Mouse (Mus musculus): Measurements from ENCODE around the gene Gm8165.
"Not testable (repeated sequence)": the region's sequence is repeated elsewhere in the genome, so short reads cannot be mapped to it uniquely, and the experiment has no call there.

Gene Gm8165

DNA sequence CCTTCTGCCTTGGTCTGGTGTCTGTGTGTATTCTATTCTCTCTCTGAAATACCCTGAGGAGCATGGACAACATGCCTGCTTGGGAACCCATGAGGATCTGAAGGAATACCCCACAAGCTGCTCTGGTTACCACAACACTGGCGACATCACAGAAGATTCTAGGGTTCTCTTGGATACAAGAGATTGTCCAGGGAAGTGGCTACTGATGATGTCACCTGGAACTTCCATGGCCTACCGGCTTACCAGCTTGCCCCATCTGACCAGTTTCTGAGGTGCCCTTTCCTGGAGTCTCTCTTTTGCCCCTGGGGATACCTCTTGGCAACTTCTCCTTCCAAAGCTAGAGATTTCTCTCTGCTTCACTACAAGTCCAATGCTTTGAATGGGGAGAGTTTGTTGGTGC is at the start of gene Gm8165:
Gene Gm8165, minus strand, starts transcription at position 101 of the 400 bp plus-strand sequence.
- DNase-seq (ENCODE audit: low read depth, low spot score), result not testable (repeated sequence)

DNA sequence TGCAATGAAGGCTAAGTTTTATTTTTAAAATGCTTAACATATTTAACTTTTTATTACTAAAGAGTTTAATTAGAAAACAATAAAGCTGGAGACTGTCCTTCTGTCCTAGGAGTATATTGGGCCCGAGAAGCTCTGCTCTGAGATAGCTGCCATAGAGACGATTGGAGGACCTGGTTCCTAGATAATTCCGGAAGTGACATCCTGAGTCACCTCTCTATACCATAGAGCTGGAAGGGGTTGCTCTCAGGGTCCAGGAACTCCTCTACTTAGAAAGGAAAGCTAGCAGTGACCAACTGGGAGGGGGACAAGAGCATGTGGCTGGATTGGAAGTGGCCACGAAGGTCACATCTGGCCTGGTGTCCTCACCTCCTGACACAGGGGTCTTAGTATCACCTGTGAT is 20.6 kb upstream of the Gm8165 start, which contains the start of gene Gm7324:
Gene Gm7324, plus strand, starts transcription at position 208 of the 400 bp plus-strand sequence.
- not testable (repeated sequence) for DNase-seq (ENCODE audit: low read depth, low spot score)
